Mouse (Mus musculus) heart, adult 2 months (tissue): ENCODE data around the gene Ntn1. TPM values are rescaled to one million over a fixed set of nuclear protein-coding genes. Genes with fewer than 3 reads are reported as not detected.

ENCODE experiments used
- DNase-seq, 2 experiments: peaks; one replicate each; pipeline ENCODE4 v3.0.0; 2021
- H3K27ac ChIP-seq: fragments of 200-600 bp; 2 replicates; pipeline ENCODE4 v1.8.1; 2022
- H3K27me3 ChIP-seq: fragments of 200-500 bp; 2 replicates; pipeline ENCODE4 v1.6.1; 2012; ENCODE audit warnings: mild to moderate bottlenecking, low read length, inconsistent platforms, mixed read lengths; ENCODE audit not compliant: control insufficient read depth, insufficient read depth
- H3K36me3 ChIP-seq: fragments of 200-500 bp; 2 replicates; pipeline ENCODE4 v1.6.1; 2012; ENCODE audit warnings: low read length, inconsistent platforms; ENCODE audit not compliant: control insufficient read depth, insufficient read depth
- H3K4me1 ChIP-seq: fragments of 200-500 bp; 2 replicates; pipeline ENCODE4 v1.6.1; 2011; ENCODE audit warnings: low read length; ENCODE audit not compliant: control insufficient read depth, insufficient read depth
- H3K4me3 ChIP-seq: fragments of 200-600 bp; 2 replicates; pipeline ENCODE4 v1.8.1; 2022
- H3K79me2 ChIP-seq: fragments of 200-500 bp; replicated peaks from 2 replicates; pipeline ENCODE4 v1.6.1; 2012; ENCODE audit warnings: mild to moderate bottlenecking, inconsistent platforms, low read length, moderate library complexity, mixed read lengths; ENCODE audit not compliant: control insufficient read depth, insufficient read depth
- H3K9ac ChIP-seq: fragments of 200-500 bp; 2 replicates; pipeline ENCODE4 v1.6.1; 2012; ENCODE audit warnings: low read depth, mild to moderate bottlenecking, control low read depth, inconsistent platforms, low read length, mixed read lengths
- CTCF ChIP-seq: fragments of 200-600 bp; IDR thresholded peaks from 2 replicates; pipeline ENCODE4 v1.8.1; 2022; ENCODE audit warnings: antibody characterized with exemption, mild to moderate bottlenecking, moderate library complexity
- EP300 ChIP-seq: fragments of 200-500 bp; IDR thresholded peaks from 2 replicates; pipeline ENCODE4 v1.6.1; 2011; ENCODE audit warnings: low read depth, low read length, control low read depth; ENCODE audit not compliant: insufficient read depth
- POLR2A ChIP-seq: fragments of 200-500 bp; IDR thresholded peaks from 2 replicates; pipeline ENCODE4 v1.6.1; 2011; ENCODE audit warnings: mild to moderate bottlenecking, low read depth, low read length, control low read depth; ENCODE audit not compliant: insufficient read depth
- WGBS: fragments of 180-500 bp; shearing (Covaris S2); methylation state at CpG from one replicate; pipeline ENCODE4 v1.1.7; 2018; 5-methylcytosine and 5-hydroxymethylcytosine counted together
- intact Hi-C: fragments of 180-260 bp; cut with DNase I; formaldehyde crosslinking; loops from one replicate; pipeline ENCODE4 v1.15.1; 2025
- polyA plus RNA-seq: library from polyadenylated mRNA; depleted of rRNA; stranded (reverse); fragments of >200 nt; gene quantifications from 2 replicates; pipeline ENCODE4 v1.2.3, GENCODE M21; 2012
- total RNA-seq, 2 experiments: library from RNA; stranded (reverse); gene quantifications; 2 replicates each; pipeline ENCODE4 v1.2.3; 2021

Gene Ntn1
- total and polyA plus RNA-seq, 3 experiments: 32.4 to 70.5 (median 55.1) TPM

- TF ChIP-seq EP300 (no peak), POLR2A (no peak), CTCF (no peak)
- intact Hi-C loops: no loop called here
- no peaks in the 10 kb centered on the region for H3K36me3 ChIP-seq
These were observed 87.6 kb downstream of the Ntn1 start for GRCm38 (mm10) chr11:68313065-68313464.

GRCm38 (mm10) chr11:68308911-68309580 lies 91.6 kb downstream of the Ntn1 start:
- Histone ChIP-seq H3K4me1 (peaks cover 3% of the 10 kb centered on the region), H3K27ac (no peak overlapping the region), H3K79me2 (no peaks in the 10 kb centered on the region), H3K36me3 (no peaks in the 10 kb centered on the region), H3K27me3 (no peaks in the 10 kb centered on the region), H3K9ac (no peak overlapping the region), H3K4me3 (no peak overlapping the region)
- 42% methylated on average over 10 of the region's 10 CpGs for WGBS
- no peak for DNase-seq
- TF ChIP-seq EP300: no peak
- no peak for TF ChIP-seq POLR2A
- no peak for TF ChIP-seq CTCF
- intact Hi-C loops: no loop called here

More at GRCm38 (mm10) chr11:68313065-68313464, 87.6 kb downstream of the Ntn1 start:
- H3K27ac ChIP-seq: no peak overlapping the region
- no peak for DNase-seq
- H3K4me3 ChIP-seq: no peak overlapping the region
- WGBS: 53% methylated on average over 7 of the region's 7 CpGs
- peaks cover 2% of the 10 kb centered on the region for H3K4me1 ChIP-seq
- H3K27me3 ChIP-seq: no peaks in the 10 kb centered on the region
- H3K9ac ChIP-seq: no peak overlapping the region
- H3K79me2 ChIP-seq: no peaks in the 10 kb centered on the region

GRCm38 (mm10) chr11:68305997-68306396 lies 94.6 kb downstream of the Ntn1 start:
- no peak for DNase-seq
- Histone ChIP-seq H3K27ac (no peak overlapping the region), H3K4me3 (no peak overlapping the region), H3K36me3 (no peaks in the 10 kb centered on the region), H3K9ac (no peak overlapping the region), H3K79me2 (no peaks in the 10 kb centered on the region), H3K27me3 (no peaks in the 10 kb centered on the region), H3K4me1 (peaks cover 1% of the 10 kb centered on the region; the same call in 1 of the 2 replicates)
- 69% methylated on average over 8 of the region's 8 CpGs for WGBS
- no peak for TF ChIP-seq POLR2A
- TF ChIP-seq CTCF: no peak
- no peak for TF ChIP-seq EP300
- intact Hi-C loops: no loop called here

- no peaks in the 10 kb centered on the region for H3K4me1 ChIP-seq
- WGBS: 80% methylated on average over 7 of the region's 7 CpGs
- no peaks in the 10 kb centered on the region for H3K27me3 ChIP-seq
- no peak overlapping the region for H3K27ac ChIP-seq
- TF ChIP-seq EP300 (no peak), POLR2A (no peak), CTCF (no peak)
- no peak overlapping the region for H3K9ac ChIP-seq
- H3K36me3 ChIP-seq: no peaks in the 10 kb centered on the region
- intact Hi-C loops: no loop called here
- DNase-seq: no peak
- H3K4me3 ChIP-seq: no peak overlapping the region
- no peaks in the 10 kb centered on the region for H3K79me2 ChIP-seq
These were observed 98.3 kb downstream of the Ntn1 start for GRCm38 (mm10) chr11:68302323-68302722.

- Histone ChIP-seq H3K27me3 (no peaks in the 10 kb centered on the region), H3K79me2 (no peaks in the 10 kb centered on the region), H3K4me3 (no peak overlapping the region), H3K9ac (no peak overlapping the region), H3K36me3 (no peaks in the 10 kb centered on the region), H3K4me1 (no peaks in the 10 kb centered on the region), H3K27ac (no peak overlapping the region)
- DNase-seq: no peak
- TF ChIP-seq EP300: no peak
- no peak for TF ChIP-seq CTCF
- no peak for TF ChIP-seq POLR2A
- intact Hi-C loops: no loop called here
- WGBS: 80% methylated on average over 4 of the region's 4 CpGs
These were observed 99.0 kb downstream of the Ntn1 start for GRCm38 (mm10) chr11:68301660-68302059.

DNA sequence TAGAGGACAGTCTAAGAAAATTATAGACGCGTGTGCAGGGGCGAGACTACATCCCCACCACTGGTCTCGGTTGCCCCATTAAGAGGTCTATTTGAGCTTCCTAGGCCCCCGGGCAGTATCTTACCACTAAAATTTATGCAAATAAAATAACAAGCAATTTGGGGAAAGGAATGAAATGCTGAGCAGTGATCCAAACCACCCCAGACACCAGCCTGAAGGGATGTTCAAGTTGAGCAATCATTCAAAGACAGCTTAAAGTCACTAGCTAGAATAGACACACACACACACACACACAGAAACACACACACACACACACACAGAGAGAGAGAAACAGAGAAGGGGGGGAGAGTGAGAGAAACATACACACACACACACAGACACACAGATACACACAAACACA lies 105.1 kb downstream of the Ntn1 start:
- H3K27ac ChIP-seq: no peak overlapping the region
- no peak for TF ChIP-seq POLR2A
- TF ChIP-seq EP300: no peak
- TF ChIP-seq CTCF: no peak
- intact Hi-C loops: no loop called here
- 87% methylated on average over 5 of the region's 5 CpGs for WGBS
- H3K27me3 ChIP-seq: no peaks in the 10 kb centered on the region
- H3K36me3 ChIP-seq: no peaks in the 10 kb centered on the region
- no peak overlapping the region for H3K9ac ChIP-seq
- no peaks in the 10 kb centered on the region for H3K4me1 ChIP-seq
- H3K4me3 ChIP-seq: no peak overlapping the region
- no peak for DNase-seq
- H3K79me2 ChIP-seq: no peaks in the 10 kb centered on the region
